Mouse (Mus musculus) gastrocnemius, postnatal 4 days (tissue): Measurements from ENCODE around the gene Olfr965. TPM values are rescaled to one million over a fixed set of nuclear protein-coding genes. Genes with fewer than 3 reads are reported as not detected.
"Not testable (repeated sequence)": the region's sequence is repeated elsewhere in the genome, so short reads cannot be mapped to it uniquely, and the experiment has no call there.

Experiments
- DNase-seq, 2 experiments: peaks; one replicate each; pipeline ENCODE4 v3.0.0; 2021 to 2022; ENCODE audit warnings: low spot score in 2 of 2, mixed read lengths in 2 of 2
- long read RNA-seq, 2 experiments: library from polyadenylated mRNA; stranded (forward); transcript quantifications; one replicate each; pipeline ENCODE4 v2.0.0; 2021
- total RNA-seq, 2 experiments: library from RNA; stranded (reverse); gene quantifications; 2 replicates each; pipeline ENCODE4 v1.2.3; 2021

The Olfr965 gene
- not detected for total RNA-seq
- long read RNA-seq, experiment 1, result 0 reads
- long read RNA-seq, experiment 2, result 0 reads

- DNase-seq, result no peak
Measured at GRCm38 (mm10) chr9:39711053-39711452, at the start of gene Olfr965. Gene Olfr965, plus strand, starts transcription at chr9:39711353.

GRCm38 (mm10) chr9:39666905-39667304 is 44.2 kb upstream of the Olfr965 start, which contains the start of gene Olfr963:
Gene Olfr963, plus strand, starts transcription at chr9:39667205.
- DNase-seq, result no peak

- DNase-seq, result no peak
Measured at GRCm38 (mm10) chr9:39669723-39670122, 41.4 kb upstream of the Olfr965 start.

- DNase-seq, result no peak
Measured at GRCm38 (mm10) chr9:39674820-39675219, 36.3 kb upstream of the Olfr965 start.

- no peak for DNase-seq
Measured at GRCm38 (mm10) chr9:39678557-39678956, 32.6 kb upstream of the Olfr965 start.

GRCm38 (mm10) chr9:39679280-39679679 is 31.9 kb upstream of the Olfr965 start:
- DNase-seq, result no peak

GRCm38 (mm10) chr9:39701123-39701522 is 10.0 kb upstream of the Olfr965 start:
- not testable (repeated sequence) for DNase-seq

- no peak for DNase-seq
Measured at GRCm38 (mm10) chr9:39707017-39707416, 4.1 kb upstream of the Olfr965 start, which contains the start of gene Olfr149. Gene Olfr149, minus strand, starts transcription at chr9:39707117.

- DNase-seq, result peak in 1 of 2 experiments; percentile 20
Measured at GRCm38 (mm10) chr9:39708958-39709357, 2.2 kb upstream of the Olfr965 start.

GRCm38 (mm10) chr9:39730678-39731077 is 19.5 kb downstream of the Olfr965 start, which contains the start of gene Olfr150:
Gene Olfr150, plus strand, starts transcription at chr9:39730978.
- DNase-seq, result no peak

- DNase-seq, result no peak
Measured at GRCm38 (mm10) chr9:39740741-39741140, 29.6 kb downstream of the Olfr965 start.

GRCm38 (mm10) chr9:39745949-39746348 is 34.8 kb downstream of the Olfr965 start, which contains the start of gene Olfr967:
Gene Olfr967, plus strand, starts transcription at chr9:39746249.
- no peak for DNase-seq

GRCm38 (mm10) chr9:39746428-39746827 is 35.3 kb downstream of the Olfr965 start:
- no peak for DNase-seq

Other genes starting within 250 kb of the Olfr965 start
- not detected for gene Olfr955, start 239.4 kb upstream of the Olfr965 start, total RNA-seq
- not detected for gene Olfr44, start 217.4 kb upstream of the Olfr965 start, total RNA-seq
- not detected for gene Olfr957, start 195.5 kb upstream of the Olfr965 start, total RNA-seq
- not detected for gene Olfr958, start 157.3 kb upstream of the Olfr965 start, total RNA-seq
- gene Olfr959, start 135.8 kb upstream of the Olfr965 start, total RNA-seq, result not detected
- 100 to 1,000 TPM; 370 to 452 TPM for gene AW551984, start 107.0 kb upstream of the Olfr965 start, total RNA-seq
- gene Olfr148, start 100.7 kb upstream of the Olfr965 start, total RNA-seq, result not detected
- gene Olfr960, start 90.0 kb upstream of the Olfr965 start, total RNA-seq, result not detected
- not detected for gene Olfr961, start 66.3 kb upstream of the Olfr965 start, total RNA-seq
- gene Olfr963, start 44.1 kb upstream of the Olfr965 start, total RNA-seq, result not detected
- not detected for gene Olfr149, start 4.2 kb upstream of the Olfr965 start, total RNA-seq
- not detected for gene Olfr150, start 19.6 kb downstream of the Olfr965 start, total RNA-seq
- not detected for gene Olfr967, start 34.9 kb downstream of the Olfr965 start, total RNA-seq
- gene Olfr968, start 71.9 kb downstream of the Olfr965 start, total RNA-seq, result not detected
- not detected for gene Olfr969, start 79.6 kb downstream of the Olfr965 start, total RNA-seq
- not detected for gene Olfr970, start 97.5 kb downstream of the Olfr965 start, total RNA-seq
- gene Olfr971, start 125.5 kb downstream of the Olfr965 start, total RNA-seq, result not detected
- gene Olfr972, start 155.1 kb downstream of the Olfr965 start, total RNA-seq, result not detected
- not detected for gene Olfr229, start 196.0 kb downstream of the Olfr965 start, total RNA-seq
- gene Olfr974, start 226.1 kb downstream of the Olfr965 start, total RNA-seq, result not detected
- not detected for gene Olfr975, start 240.7 kb downstream of the Olfr965 start, total RNA-seq
- gene Olfr976, start 249.8 kb downstream of the Olfr965 start, total RNA-seq, result not detected